Mouse (Mus musculus) limb, embryonic 14.5 days (tissue): ENCODE measurements around the gene Wnt8b. TPM values are rescaled to one million over a fixed set of nuclear protein-coding genes. Genes with fewer than 3 reads are reported as not detected.
A peak's percentile ranks its signal among the peaks of the same experiment; 100 is the strongest.

ENCODE experiments used
- ATAC-seq: fragments of 200-750 bp; cut with Nextera tagmentation; 2 replicates; pipeline ENCODE4 v1.8.0; 2017; ENCODE audit warnings: low read depth, moderate number of reproducible peaks, moderate TSS enrichment; ENCODE audit not compliant: low FRiP score
- DNase-seq: peaks from one replicate; pipeline ENCODE4 v3.0.0-alpha.2; 2015; ENCODE audit warnings: low spot score
- H3K27ac ChIP-seq: fragments of 300-500 bp; sonication (generic); replicated peaks from 2 replicates; pipeline ENCODE4 v1.5.1; 2014; ENCODE audit warnings: low read depth, mild to moderate bottlenecking, low read length, moderate library complexity, mixed read lengths
- H3K27me3 ChIP-seq: fragments of 300-500 bp; sonication (generic); 2 replicates; pipeline ENCODE4 v1.6.1; 2014; ENCODE audit warnings: low read length, mixed read lengths; ENCODE audit not compliant: control insufficient read depth, insufficient read depth
- H3K36me3 ChIP-seq: fragments of 300-500 bp; sonication (generic); 2 replicates; pipeline ENCODE4 v1.6.1; 2014; ENCODE audit warnings: mild to moderate bottlenecking, low read length, moderate library complexity, mixed read lengths; ENCODE audit not compliant: control insufficient read depth, insufficient read depth
- H3K4me1 ChIP-seq: fragments of 300-500 bp; sonication (generic); 2 replicates; pipeline ENCODE4 v1.6.1; 2014; ENCODE audit warnings: antibody characterized with exemption, low read length, mixed read lengths; ENCODE audit not compliant: control insufficient read depth, insufficient read depth
- H3K4me2 ChIP-seq: fragments of 300-500 bp; sonication (generic); replicated peaks from 2 replicates; pipeline ENCODE4 v1.6.1; 2014; ENCODE audit warnings: low read depth, mild to moderate bottlenecking, low read length, moderate library complexity; ENCODE audit not compliant: severe bottlenecking
- H3K4me3 ChIP-seq: fragments of 300-500 bp; sonication (generic); replicated peaks from 2 replicates; pipeline ENCODE4 v1.5.1; 2014; ENCODE audit warnings: low read length
- H3K9ac ChIP-seq: fragments of 300-500 bp; sonication (generic); 2 replicates; pipeline ENCODE4 v1.6.1; 2014; ENCODE audit warnings: mild to moderate bottlenecking, low read depth, low read length, moderate library complexity; ENCODE audit not compliant: severe bottlenecking
- H3K9me3 ChIP-seq: fragments of 300-500 bp; sonication (generic); 2 replicates; pipeline ENCODE4 v1.6.1; 2016; ENCODE audit warnings: low read length; ENCODE audit not compliant: control insufficient read depth
- POLR2A ChIP-seq: fragments of 200-500 bp; IDR thresholded peaks from 2 replicates; pipeline ENCODE4 v1.8.0; 2012; ENCODE audit warnings: inconsistent platforms, mild to moderate bottlenecking, moderate library complexity, borderline replicate concordance; ENCODE audit not compliant: insufficient read depth, insufficient read length; ENCODE audit errors: extremely low read depth
- WGBS: fragments of 180-500 bp; shearing (Covaris S2); extraction: QIAGEN DNeasy Blood & Tissue Kit; methylation state at CpG from one replicate; pipeline ENCODE4 v1.1.7; 2014; 5-methylcytosine and 5-hydroxymethylcytosine counted together
- polyA plus RNA-seq, 2 experiments: library from polyadenylated mRNA; depleted of rRNA in 1 of 2; stranded (reverse) in 1 of 2; unstranded in 1 of 2; fragments of >200 nt; fragmentation: Nextera tagmentation in 1 of 2; extraction: Ambion mirVana in 1 of 2; gene quantifications; 2 replicates each; pipeline versions ENCODE4 v1.2.1 to v1.2.3; 2012 to 2014

Gene Wnt8b
- polyA plus RNA-seq, 2 experiments, result 0.04 TPM; not detected in 1

GRCm38 (mm10) chr19:44498936-44499335 lies 5.7 kb downstream of the Wnt8b start:
- H3K9ac ChIP-seq, result no peak overlapping the region
- H3K4me2 ChIP-seq, result no peak overlapping the region
- no peak overlapping the region for H3K4me3 ChIP-seq
- ATAC-seq (no peak), DNase-seq (no peak)
- H3K4me1 ChIP-seq, result 0 out of 2 replicates have a peak, but pooled peaks cover 3% of the 10 kb centered on the region
- no peak for TF ChIP-seq POLR2A
- H3K27me3 ChIP-seq, result 0 out of 2 replicates have a peak, but pooled peaks cover 4% of the 10 kb centered on the region
- no peaks in the 10 kb centered on the region for H3K9me3 ChIP-seq
- 55% methylated on average over 6 of the region's 6 CpGs for WGBS
- no peak overlapping the region for H3K27ac ChIP-seq
- no peaks in the 10 kb centered on the region for H3K36me3 ChIP-seq

DNA sequence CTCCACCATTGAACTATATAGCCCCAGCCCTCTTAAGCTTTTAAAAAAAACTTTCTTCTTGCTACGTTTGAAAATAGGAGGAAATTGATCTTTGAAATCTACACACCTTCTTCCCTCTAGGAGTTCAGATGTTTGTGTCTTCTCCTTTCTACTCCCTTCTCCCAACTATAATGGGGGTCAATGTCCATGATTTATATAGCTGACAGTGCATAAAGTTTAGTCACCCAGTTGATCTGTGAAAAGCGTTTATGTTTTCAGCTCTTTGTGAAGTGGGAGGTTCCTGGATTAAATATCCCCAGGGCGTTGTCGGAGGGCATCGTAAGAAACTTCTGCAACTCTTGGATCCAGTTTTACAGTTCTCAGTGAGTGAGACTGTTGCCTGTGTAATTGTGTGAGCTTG lies 7.0 kb downstream of the Wnt8b start:
- no peak for TF ChIP-seq POLR2A
- 41% methylated on average over 5 of the region's 5 CpGs for WGBS
- DNase-seq (no peak), ATAC-seq (no peak)
- 0 out of 2 replicates have a peak, but pooled peaks cover 3% of the 10 kb centered on the region for H3K4me1 ChIP-seq
- H3K36me3 ChIP-seq, result no peaks in the 10 kb centered on the region
- no peaks in the 10 kb centered on the region for H3K9me3 ChIP-seq
- no peak overlapping the region for H3K27ac ChIP-seq
- H3K4me2 ChIP-seq, result no peak overlapping the region
- H3K4me3 ChIP-seq, result no peak overlapping the region
- 0 out of 2 replicates have a peak, but pooled peaks cover 4% of the 10 kb centered on the region for H3K27me3 ChIP-seq
- no peak overlapping the region for H3K9ac ChIP-seq

GRCm38 (mm10) chr19:44501925-44502324 lies 8.7 kb downstream of the Wnt8b start:
- 0 out of 2 replicates have a peak, but pooled peaks cover 3% of the 10 kb centered on the region for H3K4me1 ChIP-seq
- no peak overlapping the region for H3K27ac ChIP-seq
- no peak overlapping the region for H3K4me2 ChIP-seq
- DNase-seq, result no peak
- no peaks in the 10 kb centered on the region for H3K9me3 ChIP-seq
- no peaks in the 10 kb centered on the region for H3K36me3 ChIP-seq
- no peak overlapping the region for H3K4me3 ChIP-seq
- 0 out of 2 replicates have a peak, but pooled peaks cover 4% of the 10 kb centered on the region for H3K27me3 ChIP-seq
- no peak for TF ChIP-seq POLR2A
- WGBS, result 57% methylated on average over 6 of the region's 6 CpGs
- ATAC-seq, result no peak
- no peak overlapping the region for H3K9ac ChIP-seq

GRCm38 (mm10) chr19:44502741-44503140 lies 9.5 kb downstream of the Wnt8b start:
- no peak for TF ChIP-seq POLR2A
- Histone ChIP-seq H3K27me3 (0 out of 2 replicates have a peak, but pooled peaks cover 5% of the 10 kb centered on the region), H3K36me3 (no peaks in the 10 kb centered on the region), H3K9ac (no peak overlapping the region), H3K4me2 (no peak overlapping the region), H3K4me1 (0 out of 2 replicates have a peak, but pooled peaks cover 3% of the 10 kb centered on the region), H3K27ac (no peak overlapping the region), H3K9me3 (no peaks in the 10 kb centered on the region), H3K4me3 (no peak overlapping the region)
- ATAC-seq (no peak), DNase-seq (no peak)
- 78% methylated on average over 4 of the region's 4 CpGs for WGBS

GRCm38 (mm10) chr19:44510534-44511175 lies 17.4 kb downstream of the Wnt8b start:
- Histone ChIP-seq H3K4me3 (peak overlapping the region; percentile 41; the same call in 1 of the 2 replicates), H3K27ac (no peak overlapping the region), H3K4me1 (peaks cover 5% of the 10 kb centered on the region; the same call in 1 of the 2 replicates), H3K27me3 (peaks cover 75% of the 10 kb centered on the region), H3K9ac (no peak overlapping the region), H3K9me3 (no peaks in the 10 kb centered on the region), H3K4me2 (peak overlapping the region; percentile 87; the same call in 1 of the 2 replicates), H3K36me3 (no peaks in the 10 kb centered on the region)
- WGBS, result 6% methylated on average over 12 of the region's 12 CpGs
- no peak for DNase-seq
- ATAC-seq, result no peak
- TF ChIP-seq POLR2A, result no peak
